Mouse (Mus musculus) liver (tissue): Measurements from ENCODE around the gene Gm42878.

Source experiments
- DNase-seq: peaks from one replicate; pipeline ENCODE4 v3.0.0-alpha.2; 2020; ENCODE audit warnings: mixed read lengths

Gm42878 gene

GRCm38 (mm10) chr5:121562436-121562835 is 17.2 kb upstream of the Gm42878 start:
- DNase-seq: no peak

DNA sequence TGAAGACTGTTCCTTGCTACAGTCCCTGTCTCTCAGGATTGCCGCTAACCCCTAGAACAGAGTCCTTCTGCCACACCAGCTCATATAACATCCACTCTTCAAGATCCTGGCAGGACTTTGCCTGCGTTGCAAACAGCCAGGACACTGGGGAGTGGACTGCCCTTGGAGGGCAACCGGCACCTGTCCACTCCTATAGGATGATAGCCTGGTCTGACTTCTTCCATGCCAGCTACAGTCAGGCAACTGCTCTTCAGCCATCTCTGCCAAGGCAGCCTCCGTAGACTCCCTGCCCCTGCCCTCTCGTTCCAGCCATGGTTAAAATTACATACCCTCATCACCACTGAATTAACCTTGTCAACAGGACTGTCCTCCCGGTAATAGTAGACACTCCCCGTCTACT is 3.9 kb upstream of the Gm42878 start:
- DNase-seq: no peak

DNA sequence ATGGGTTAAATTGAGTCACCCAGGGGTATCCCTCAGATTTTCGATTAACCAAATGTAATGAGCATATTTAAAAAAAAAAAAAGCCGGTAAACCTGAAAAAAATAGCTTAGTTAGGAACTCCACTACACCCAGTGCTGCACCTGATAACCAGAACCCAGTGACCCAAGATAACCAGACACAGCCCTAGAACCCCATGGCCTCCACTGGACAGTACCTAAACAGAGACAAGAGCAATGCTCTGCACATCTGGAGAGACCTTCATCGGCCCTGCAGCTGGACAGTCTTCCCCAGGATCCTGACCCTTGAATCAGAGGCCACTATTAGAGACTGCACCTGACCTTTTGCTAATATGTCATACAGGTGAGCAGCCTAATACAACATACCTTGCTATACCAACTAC is 1.8 kb upstream of the Gm42878 start:
- DNase-seq: peak; percentile 38

DNA sequence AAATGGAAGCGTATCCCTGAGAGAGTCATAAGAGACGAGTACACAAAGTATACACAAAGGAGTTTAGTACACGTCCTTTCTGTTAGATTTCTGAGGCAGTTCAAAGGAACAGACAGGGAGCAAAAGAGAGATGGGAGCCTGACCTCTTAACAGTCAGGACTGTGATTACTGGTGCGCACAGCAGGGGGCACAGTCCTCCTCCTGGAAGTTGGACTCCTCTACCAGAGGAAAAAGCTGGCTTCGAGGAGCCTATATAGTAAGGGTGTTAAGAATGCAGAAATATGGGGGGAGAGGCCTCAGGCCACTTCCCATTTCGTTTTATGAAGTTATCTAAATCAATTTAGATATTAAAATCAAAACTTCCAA is 1.2 kb upstream of the Gm42878 start:
- peak; percentile 77 for DNase-seq

GRCm38 (mm10) chr5:121545793-121546529 is 679 bp upstream of the Gm42878 start, which contains the start of gene Mapkapk5:
Mapkapk5 (minus strand) TSS chr5:121545905.
- peak; percentile 98 for DNase-seq

DNA sequence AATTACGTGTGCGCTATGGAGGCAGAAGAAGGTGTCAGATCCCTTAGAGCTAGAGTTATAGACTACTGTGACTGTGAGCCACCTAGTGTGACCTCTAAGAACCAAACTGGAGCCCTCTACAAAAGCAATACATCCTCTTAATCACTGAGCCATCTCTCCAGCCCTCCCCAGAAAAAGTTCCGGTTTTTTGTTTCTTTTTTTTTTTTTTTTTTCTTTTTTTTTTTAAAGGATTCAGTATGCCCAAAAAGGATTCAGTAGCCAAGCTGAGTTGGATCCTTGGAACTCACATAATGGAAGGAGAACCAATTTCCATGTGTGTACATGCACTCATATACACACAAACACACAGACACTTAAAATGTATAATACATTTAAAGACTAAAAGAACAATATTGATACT is 1.9 kb downstream of the Gm42878 start:
- DNase-seq: no peak

DNA sequence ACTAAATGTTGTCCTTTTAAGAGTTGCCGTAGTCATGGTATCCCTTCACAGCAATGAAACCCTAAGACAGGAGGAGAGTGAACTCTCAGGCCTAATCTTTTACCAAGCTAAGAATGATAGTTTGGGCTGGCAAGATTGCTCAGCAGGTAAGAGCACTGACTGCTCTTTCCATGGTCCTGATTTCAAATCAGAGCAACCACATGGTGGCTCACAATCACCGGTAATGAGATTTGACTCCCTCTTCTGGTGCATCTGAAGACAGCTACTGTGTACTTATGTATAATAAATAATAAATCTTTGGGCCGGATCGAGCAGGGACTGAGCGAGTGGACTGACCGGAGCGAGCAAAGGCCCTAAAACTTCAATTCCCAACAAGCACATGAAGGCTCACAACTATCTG is 4.0 kb downstream of the Gm42878 start:
- DNase-seq: no peak

DNA sequence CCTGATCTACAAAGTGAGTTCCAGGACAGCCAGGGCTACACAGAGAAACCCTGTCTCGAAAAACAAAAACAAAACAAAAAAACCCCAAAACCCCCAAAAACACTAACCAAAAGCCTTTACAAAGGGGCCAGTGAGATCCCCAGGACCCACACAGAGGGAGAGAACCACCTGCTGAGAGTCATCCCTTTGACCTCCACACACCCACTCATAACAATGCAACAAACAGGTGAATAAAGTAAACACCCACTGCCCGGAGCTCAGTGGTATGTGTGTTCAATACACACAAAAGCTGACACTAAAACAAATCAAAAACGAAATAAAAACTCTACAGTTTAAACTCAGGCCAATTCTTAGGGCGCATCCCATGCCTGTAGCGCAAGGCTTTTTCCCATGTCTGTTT is 5.2 kb downstream of the Gm42878 start:
- no peak for DNase-seq

- DNase-seq: no peak
Measured at GRCm38 (mm10) chr5:121537588-121537987, 7.7 kb downstream of the Gm42878 start.

GRCm38 (mm10) chr5:121536921-121537555 is 8.2 kb downstream of the Gm42878 start:
- no peak for DNase-seq

DNA sequence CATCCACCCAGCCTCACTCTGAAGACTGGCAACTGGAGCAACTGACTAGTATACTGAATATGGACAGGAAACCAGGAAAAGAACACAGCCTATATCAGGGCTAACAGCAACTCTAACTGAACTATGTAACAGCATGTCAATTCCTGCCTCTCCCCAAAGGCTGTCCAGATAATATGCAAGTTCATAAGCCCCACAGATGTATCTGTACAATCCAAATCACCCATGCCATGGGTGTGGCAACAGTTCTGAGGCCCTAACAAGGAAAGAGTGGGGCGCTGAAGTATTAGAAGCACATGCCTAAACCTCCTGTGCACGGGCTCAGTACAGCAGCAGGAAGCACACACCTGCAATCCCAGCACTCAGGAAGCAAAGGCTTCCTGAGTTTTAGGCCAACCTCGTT is 10.2 kb downstream of the Gm42878 start:
- peak; percentile 64 for DNase-seq

DNA sequence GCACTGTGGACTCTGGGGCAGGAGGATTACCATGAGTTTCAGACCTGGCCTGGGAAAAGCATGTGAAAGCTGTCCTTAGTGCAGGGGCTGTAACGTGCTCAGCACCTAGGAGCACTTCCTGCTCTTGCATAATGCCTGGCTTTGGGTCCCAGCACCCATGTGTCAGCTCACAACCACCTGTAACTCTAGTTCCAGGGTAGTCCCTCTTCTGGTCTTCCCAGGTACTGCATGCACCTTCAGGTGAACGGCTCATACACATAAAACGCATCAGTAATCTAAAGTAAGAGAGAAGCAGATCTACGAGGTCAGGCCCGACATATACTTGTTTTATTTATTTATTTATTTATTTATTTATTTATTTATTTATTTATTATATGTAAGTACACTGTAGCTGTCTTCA is 10.8 kb downstream of the Gm42878 start:
- DNase-seq: peak; percentile 34

DNA sequence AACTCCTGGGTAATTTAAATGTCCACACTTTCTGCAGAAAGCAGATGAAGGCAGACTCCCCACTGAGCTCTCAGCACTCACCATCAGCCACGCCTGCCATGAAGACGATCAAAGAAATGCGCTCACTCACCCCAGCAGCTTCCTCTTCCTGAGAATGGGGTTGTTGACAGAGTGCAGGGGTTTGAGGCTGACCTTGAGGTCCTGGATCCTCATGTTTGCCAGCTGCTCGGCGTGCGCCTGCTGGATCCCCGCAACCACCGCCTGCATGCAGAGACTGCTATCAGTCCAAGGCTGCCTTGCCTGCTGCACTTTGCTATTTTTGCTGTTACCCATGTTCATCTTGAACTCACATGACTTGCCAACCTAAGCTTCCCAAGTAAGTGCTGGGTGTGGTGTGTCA is 18.3 kb downstream of the Gm42878 start:
- DNase-seq: no peak

- DNase-seq: no peak
Measured at GRCm38 (mm10) chr5:121526526-121526925, 18.8 kb downstream of the Gm42878 start.

DNA sequence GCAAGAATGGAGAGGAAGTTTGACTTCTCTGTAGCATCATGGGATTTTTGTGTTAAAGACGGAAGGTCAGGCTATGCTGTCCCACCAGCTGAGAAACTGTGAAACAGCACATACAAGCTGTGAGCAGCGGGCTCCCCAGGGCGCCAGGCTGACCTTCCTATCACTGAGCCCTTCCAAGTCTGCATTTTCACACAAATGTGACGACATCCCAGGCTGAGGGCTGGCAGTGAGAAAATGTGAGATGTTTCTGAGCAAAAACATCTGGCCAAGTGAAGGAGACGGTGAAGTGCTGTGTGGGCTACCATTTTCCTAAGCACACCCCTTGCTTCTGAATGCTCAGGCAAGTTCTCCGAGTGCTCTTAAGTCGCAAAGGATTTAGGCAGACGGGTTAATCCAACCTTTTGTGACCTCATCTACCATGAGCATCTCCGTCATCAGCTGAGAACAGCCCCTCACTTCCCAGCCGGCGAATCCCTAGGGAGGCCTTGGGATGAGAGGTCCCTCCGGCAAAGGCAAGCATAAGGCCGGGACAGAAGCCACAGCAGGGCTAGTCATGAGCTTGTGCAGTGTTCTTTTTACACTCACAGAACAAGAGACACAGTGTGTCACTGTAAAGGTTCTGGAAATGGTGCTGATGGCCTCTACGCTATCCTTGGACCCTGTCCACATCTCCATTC is 19.4 kb downstream of the Gm42878 start:
- no peak for DNase-seq

DNA sequence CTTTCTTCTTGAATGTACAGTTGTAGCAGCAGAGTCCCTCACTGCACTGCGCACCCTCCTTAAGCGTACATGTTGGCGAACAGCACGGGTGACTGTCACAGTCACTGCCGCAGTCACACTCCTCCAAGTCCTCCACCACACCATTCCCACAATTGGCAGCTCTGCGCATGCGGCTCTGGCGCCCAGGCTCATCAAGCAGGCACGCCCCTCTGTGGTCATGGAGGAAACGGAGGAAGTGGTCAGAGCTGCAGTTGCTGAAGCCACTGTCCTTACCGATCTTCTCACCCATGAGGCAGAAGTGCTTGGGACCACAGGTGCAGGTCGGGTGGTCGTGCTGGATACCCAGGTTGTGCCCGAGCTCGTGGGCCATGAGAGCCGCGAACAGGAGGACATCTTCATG is 25.5 kb downstream of the Gm42878 start:
- peak; percentile 14 for DNase-seq

DNA sequence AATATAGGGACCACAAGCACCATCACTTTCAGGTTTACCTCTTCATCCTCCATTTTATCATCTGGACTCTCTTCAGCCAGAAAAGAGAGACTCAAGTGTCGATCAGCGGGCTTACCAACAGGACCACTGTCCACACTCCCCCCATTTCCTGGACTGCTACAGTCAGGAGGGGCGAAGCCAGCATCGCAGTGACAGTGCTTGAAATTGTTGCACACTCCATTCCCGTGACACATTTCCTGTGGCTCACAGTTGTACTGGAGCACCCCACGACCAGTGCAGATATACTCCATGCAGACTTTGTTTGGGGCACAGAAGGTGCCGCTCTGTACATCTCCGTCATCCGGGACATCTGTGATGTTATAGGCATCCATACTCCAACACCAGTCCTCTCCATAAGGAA is 26.3 kb downstream of the Gm42878 start:
- DNase-seq: no peak

GRCm38 (mm10) chr5:121510009-121510408 is 35.3 kb downstream of the Gm42878 start:
- DNase-seq: no peak

DNA sequence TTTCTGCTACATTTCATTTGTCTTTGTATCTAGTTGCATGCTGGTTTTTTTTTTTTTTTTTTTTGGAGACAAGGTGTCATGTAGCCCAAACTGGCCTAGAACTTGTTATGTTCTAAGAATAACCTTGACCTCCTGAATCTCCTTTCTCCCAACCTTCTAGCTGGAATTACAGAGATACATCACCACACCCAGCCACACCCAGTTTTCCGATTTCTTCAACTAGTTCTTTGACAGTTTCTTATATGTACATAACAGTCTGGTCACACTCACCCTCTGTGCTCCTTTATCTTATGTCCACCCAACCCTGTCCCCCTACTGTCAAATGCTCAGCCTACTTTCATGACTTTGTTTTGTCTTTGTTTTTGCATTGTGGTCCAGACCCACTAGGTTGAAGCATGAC is 38.4 kb downstream of the Gm42878 start:
- DNase-seq: no peak

GRCm38 (mm10) chr5:121503231-121503630 is 42.1 kb downstream of the Gm42878 start, which contains the start of gene Adam1b:
Adam1b (minus strand) TSS chr5:121503435.
- DNase-seq: no peak

DNA sequence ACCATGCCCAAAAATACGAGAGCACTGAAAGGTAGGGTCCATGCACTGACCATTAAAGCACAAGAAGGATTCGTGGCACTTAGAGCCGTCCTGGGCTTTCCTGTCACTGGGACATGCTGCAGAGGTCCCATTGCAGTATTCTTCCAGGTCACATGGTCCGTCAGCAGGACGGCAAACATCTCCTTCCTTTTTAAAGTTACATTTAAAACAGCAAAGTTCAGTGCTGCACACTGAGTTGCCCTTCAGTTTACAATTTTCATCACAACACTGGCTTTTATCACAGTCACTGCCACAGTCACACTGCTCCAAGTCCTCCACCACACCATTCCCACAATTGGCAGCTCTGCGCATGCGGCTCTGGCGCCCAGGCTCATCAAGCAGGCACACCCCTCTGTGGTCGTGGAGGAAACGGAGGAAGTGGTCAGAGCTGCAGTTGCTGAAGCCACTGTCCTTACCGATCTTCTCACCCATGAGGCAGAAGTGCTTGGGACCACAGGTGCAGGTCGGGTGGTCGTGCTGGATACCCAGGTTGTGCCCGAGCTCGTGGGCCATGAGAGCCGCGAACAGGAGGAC is 43.8 kb downstream of the Gm42878 start:
- DNase-seq: peak; percentile 24

DNA sequence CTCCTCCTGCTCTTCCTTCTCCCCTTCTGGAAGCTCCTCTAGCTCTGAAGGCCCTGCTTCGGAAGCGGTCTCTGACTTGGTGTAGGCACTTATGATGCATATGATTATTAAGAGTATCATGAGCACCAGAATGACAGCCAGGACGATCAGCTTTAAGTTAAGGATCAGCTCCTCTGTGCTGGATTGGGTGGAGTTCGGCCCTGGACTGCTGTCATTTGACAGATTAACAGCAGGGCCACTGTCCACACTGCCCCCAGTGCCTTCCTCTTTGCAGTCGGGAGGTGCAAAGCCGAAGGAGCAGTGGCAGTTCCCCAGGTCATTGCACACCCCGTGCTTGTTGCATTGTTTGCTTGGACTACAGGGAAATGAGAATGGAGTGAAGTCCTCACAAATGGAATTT is 44.6 kb downstream of the Gm42878 start:
- DNase-seq: peak; percentile 25

DNA sequence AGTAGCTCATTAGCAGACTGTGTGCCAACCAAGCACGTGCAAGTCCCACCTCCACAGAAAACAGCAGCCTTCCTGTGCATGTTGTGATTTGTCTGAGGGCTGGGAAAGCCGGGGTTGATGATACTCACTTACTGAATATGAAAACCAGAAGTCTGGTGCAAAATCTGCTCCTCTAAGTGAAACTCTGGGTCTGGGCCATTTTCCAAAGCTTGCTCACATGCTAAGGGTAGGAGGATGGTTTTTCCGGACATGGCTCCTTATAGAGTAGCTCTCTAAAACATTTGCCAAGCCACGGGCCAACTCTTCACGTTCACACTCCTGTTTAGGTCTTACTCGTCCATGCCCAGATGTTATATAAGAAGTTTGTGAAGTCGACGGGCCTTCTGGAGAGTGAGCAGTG is 52.0 kb downstream of the Gm42878 start:
- no peak for DNase-seq

DNA sequence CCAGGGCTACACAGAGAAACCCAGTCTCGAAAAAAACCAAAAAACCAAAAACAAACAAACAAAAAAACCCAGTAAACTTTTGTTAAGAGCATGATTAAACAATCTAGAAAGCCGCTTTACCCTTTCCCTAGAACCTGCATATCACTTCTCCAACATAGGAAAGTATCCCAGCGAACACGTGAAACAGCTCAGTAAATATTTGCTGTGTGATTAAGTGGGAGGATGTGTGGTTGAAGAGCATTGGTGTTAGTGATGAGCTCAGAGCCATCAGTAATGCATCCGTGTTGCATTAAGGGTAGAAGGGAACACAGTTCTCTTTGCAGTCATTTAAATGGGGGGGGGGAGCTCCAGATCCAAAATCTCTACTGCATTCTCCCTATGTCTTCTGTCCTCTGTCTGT is 60.5 kb downstream of the Gm42878 start:
- no peak for DNase-seq
